Mouse (Mus musculus): ENCODE results near the gene Cdh23.

DNA sequence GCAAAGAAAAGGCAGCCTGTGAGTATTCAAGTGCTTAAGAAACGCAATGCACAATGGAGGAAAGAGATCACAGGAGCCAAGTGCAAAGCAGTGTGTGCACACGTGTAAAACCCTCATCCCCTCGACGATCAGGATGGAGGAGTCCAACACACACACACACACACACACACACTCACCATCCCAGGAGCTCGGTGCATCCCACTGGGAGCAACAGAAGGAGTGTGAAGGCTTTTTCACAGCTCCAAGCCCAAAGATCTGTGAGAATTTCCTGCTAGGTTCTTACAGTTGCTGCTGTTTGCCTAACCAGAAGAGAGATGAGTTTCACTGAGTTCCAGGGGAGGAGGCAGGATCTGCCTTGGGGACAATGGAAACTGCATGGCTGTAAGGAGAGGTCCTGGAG lies 35.5 kb upstream of the Cdh23 start:
- TF ChIP-seq CTCF (IDR thresholded peaks at IDR 0.05) = no peak
- no peak for TF ChIP-seq EP300 (IDR thresholded peaks at IDR 0.05)

All from lung, postnatal 0 days (tissue).